Mouse (Mus musculus) lung, embryonic 14.5 days (tissue): ENCODE data around the gene Hoxc10. TPM values are rescaled to one million over a fixed set of nuclear protein-coding genes. Genes with fewer than 3 reads are reported as not detected.
A peak's percentile ranks its signal among the peaks of the same experiment; 100 is the strongest.

Experiments used
- ATAC-seq: fragments of 200-750 bp; cut with Nextera tagmentation; 2 replicates; pipeline ENCODE4 v1.8.0; 2017; ENCODE audit warnings: mild to moderate bottlenecking, moderate TSS enrichment, moderate library complexity; ENCODE audit not compliant: insufficient read depth
- DNase-seq: peaks from one replicate; pipeline ENCODE4 v3.0.0-alpha.2; 2015
- H3K27ac ChIP-seq: fragments of 300-500 bp; sonication (generic); 2 replicates; pipeline ENCODE4 v1.5.1; 2014; ENCODE audit warnings: low read depth, mild to moderate bottlenecking, moderate library complexity
- H3K27me3 ChIP-seq: fragments of 300-500 bp; sonication (generic); 2 replicates; pipeline ENCODE4 v1.6.1; 2014; ENCODE audit warnings: low read length, control low read depth; ENCODE audit not compliant: insufficient read depth
- H3K36me3 ChIP-seq: fragments of 300-500 bp; sonication (generic); 2 replicates; pipeline ENCODE4 v1.6.1; 2014; ENCODE audit warnings: control low read depth; ENCODE audit not compliant: insufficient read depth
- H3K4me1 ChIP-seq: fragments of 300-500 bp; sonication (generic); 2 replicates; pipeline ENCODE4 v1.6.1; 2014; ENCODE audit warnings: antibody characterized with exemption, control low read depth; ENCODE audit not compliant: insufficient read depth
- H3K4me2 ChIP-seq: fragments of 300-500 bp; sonication (generic); 2 replicates; pipeline ENCODE4 v1.6.1; 2014; ENCODE audit warnings: mild to moderate bottlenecking
- H3K4me3 ChIP-seq: fragments of 300-500 bp; sonication (generic); 2 replicates; pipeline ENCODE4 v1.5.1; 2014; ENCODE audit warnings: low read depth, low read length
- H3K9ac ChIP-seq: fragments of 300-500 bp; sonication (generic); 2 replicates; pipeline ENCODE4 v1.6.1; 2014
- H3K9me3 ChIP-seq: fragments of 300-500 bp; sonication (generic); 2 replicates; pipeline ENCODE4 v1.6.1; 2016; ENCODE audit warnings: low read depth, low read length, control low read depth
- CTCF ChIP-seq: IDR thresholded peaks from 2 replicates; pipeline ENCODE4 v1.5.1; 2016; ENCODE audit warnings: antibody characterized with exemption, low read depth
- WGBS: fragments of 180-500 bp; shearing (Covaris S2); extraction: QIAGEN DNeasy Blood & Tissue Kit; methylation state at CpG from one replicate; pipeline ENCODE4 v1.1.7; 2014; 5-methylcytosine and 5-hydroxymethylcytosine counted together
- polyA plus RNA-seq: library from polyadenylated mRNA; unstranded; fragments of >200 nt; fragmentation: Nextera tagmentation; extraction: Ambion mirVana; gene quantifications from 2 replicates; pipeline ENCODE4 v1.2.1, GENCODE M21; 2014

The Hoxc10 gene
- not detected in 2 replicates for polyA plus RNA-seq

DNA sequence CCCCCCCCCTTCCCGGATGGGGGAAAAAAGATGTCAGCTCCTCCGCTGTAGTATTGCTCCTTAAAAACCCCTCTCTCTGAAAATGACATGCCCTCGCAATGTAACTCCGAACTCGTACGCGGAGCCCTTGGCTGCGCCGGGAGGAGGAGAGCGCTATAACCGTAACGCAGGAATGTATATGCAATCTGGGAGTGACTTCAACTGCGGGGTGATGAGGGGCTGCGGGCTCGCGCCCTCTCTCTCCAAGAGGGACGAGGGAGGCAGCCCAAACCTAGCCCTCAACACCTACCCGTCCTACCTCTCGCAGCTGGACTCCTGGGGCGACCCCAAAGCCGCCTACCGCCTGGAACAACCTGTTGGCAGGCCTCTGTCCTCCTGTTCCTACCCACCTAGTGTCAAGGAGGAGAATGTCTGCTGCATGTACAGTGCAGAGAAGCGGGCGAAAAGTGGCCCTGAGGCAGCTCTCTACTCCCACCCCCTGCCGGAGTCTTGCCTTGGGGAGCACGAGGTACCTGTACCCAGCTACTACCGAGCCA lies at the start of gene Hoxc10:
Gene Hoxc10 (plus strand): TSS at position 21 of the 536 bp plus-strand sequence.
- ATAC-seq (peak; percentile 33; the same call in 1 of the 2 replicates), DNase-seq (no peak)
- Histone ChIP-seq H3K4me2 (peak within 1 kb of the TSS; percentile 29; the same call in 1 of the 2 replicates), H3K4me1 (no peaks in the 10 kb centered on the region), H3K27me3 (peaks cover 98% of the 10 kb centered on the region), H3K9me3 (no peaks in the 10 kb centered on the region), H3K27ac (no peak within 1 kb of the TSS), H3K9ac (no peak within 1 kb of the TSS), H3K36me3 (no peaks in the 10 kb centered on the region), H3K4me3 (peak within 1 kb of the TSS; percentile 3; the same call in 1 of the 2 replicates)
- no peak for TF ChIP-seq CTCF
- WGBS, result 3% methylated on average over 27 of the region's 27 CpGs

DNA sequence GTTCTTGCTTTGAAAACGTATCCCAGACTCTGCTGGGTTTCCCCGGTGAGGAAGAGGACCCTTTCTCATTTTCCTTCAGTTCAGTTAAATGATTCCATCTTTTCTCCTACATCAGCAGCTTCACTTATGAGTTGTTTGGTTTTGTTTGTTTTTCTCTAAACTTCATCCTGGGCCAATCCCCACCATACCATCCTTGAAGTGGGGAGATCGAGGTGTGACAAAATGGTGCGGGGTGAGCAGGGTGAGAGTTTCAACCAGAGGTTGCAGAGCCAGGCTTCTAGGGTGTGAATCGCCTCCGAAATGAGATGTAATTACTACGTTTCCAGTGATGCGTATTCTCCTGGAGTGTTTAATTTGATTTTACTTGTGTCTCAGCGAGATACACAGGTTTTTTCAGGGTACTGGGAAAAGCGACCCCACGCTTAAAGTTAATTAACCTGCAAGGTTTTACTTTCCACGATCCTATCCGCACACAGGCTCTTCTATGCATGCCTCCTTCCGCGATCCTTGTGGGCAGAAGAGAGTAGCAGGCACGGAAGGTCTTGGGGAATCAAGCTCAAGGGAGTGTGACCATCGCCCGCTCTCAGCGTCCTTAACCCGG lies 48.5 kb upstream of the Hoxc10 start:
- no peak for TF ChIP-seq CTCF
- Histone ChIP-seq H3K27ac (no peak overlapping the region), H3K9me3 (no peaks in the 10 kb centered on the region), H3K36me3 (no peaks in the 10 kb centered on the region), H3K4me1 (no peaks in the 10 kb centered on the region), H3K4me3 (no peak overlapping the region), H3K4me2 (no peak overlapping the region), H3K9ac (no peak overlapping the region), H3K27me3 (peaks cover 100% of the 10 kb centered on the region)
- DNase-seq (no peak), ATAC-seq (no peak)
- WGBS, result 1% methylated on average over 20 of the region's 20 CpGs

DNA sequence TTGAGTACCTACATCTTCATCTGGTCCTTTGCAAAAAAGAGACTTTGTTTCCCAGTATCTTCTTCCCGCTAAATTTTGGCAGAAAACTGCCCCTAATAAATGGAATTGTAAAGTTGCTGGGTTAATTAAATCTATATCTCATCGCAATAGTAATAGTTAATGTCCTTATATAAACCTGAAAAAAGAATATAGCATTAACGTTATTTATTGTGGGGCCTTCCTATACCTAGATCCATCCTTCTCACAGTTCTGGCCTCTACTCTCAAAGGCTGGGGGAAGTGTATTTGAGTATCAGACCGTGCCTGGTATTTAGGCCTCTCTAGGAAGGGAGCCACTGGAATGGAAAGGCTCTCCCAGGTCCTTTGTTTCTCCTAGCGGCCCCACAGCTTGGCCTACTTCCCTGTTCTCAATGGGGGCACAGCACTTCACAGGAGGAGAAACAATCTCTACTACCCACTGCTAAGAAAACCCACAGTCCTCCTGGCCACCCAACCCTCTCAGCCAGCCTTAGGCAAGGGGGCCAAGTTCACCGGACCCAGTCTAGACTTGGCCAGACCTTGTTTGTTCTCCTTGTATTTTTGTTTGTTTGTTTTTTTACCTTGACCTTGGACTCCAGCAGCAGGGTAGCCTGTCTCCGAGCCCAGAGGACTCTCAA lies 47.9 kb upstream of the Hoxc10 start:
- Histone ChIP-seq H3K4me3 (no peak overlapping the region), H3K4me1 (no peaks in the 10 kb centered on the region), H3K36me3 (no peaks in the 10 kb centered on the region), H3K27ac (no peak overlapping the region), H3K27me3 (peaks cover 100% of the 10 kb centered on the region), H3K9me3 (no peaks in the 10 kb centered on the region), H3K4me2 (no peak overlapping the region), H3K9ac (no peak overlapping the region)
- no peak for DNase-seq
- no peak for ATAC-seq
- 4% methylated on average over 7 of the region's 7 CpGs for WGBS
- TF ChIP-seq CTCF, result no peak

DNA sequence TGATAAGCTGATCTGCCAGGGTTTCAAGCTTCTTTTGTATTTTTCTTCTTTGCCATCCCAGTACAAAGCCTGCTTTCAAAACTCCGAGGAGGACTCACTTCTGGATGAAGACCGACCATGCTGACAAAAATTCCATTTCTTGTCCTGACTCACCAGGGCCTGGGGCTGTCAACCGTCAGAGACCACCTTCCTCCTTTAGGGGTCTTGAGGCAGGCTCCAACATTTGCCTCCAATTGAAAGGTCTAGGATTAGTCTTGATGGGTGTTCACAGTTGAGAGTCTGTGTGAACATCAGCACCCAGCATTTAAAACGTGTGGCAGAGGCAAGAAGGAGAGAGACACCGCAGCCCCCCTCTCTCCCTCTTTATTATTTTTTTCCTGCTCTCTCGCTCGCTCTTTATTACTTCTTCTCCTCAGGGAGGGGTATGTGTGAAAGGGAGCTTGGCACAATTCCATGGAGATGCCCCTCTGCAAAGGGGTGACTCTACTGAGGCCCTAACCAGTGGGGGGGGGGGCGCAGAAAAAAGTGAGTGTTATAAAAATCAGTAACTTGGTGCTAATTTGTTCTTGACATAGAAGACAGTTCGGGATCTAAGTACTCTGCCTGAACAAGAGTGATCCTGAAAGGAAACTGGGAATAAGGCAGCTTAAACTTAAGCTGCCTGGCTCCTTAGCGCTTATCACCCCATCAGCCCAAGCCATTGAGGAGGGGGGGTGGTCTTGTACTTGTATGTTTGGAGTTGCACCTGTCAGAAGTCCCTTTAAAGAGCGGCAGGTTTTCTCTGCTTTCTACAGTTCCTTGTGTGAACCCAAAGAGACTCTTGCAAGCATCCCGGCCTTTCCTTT lies 47.0 kb upstream of the Hoxc10 start:
- TF ChIP-seq CTCF, result no peak
- H3K36me3 ChIP-seq, result no peaks in the 10 kb centered on the region
- H3K9me3 ChIP-seq, result no peaks in the 10 kb centered on the region
- peaks cover 99% of the 10 kb centered on the region for H3K27me3 ChIP-seq
- 6% methylated on average over 12 of the region's 12 CpGs for WGBS
- ATAC-seq (no peak), DNase-seq (no peak)
- H3K4me2 ChIP-seq, result no peak overlapping the region
- H3K27ac ChIP-seq, result no peak overlapping the region
- H3K4me1 ChIP-seq, result no peaks in the 10 kb centered on the region
- H3K4me3 ChIP-seq, result no peak overlapping the region
- H3K9ac ChIP-seq, result no peak overlapping the region

DNA sequence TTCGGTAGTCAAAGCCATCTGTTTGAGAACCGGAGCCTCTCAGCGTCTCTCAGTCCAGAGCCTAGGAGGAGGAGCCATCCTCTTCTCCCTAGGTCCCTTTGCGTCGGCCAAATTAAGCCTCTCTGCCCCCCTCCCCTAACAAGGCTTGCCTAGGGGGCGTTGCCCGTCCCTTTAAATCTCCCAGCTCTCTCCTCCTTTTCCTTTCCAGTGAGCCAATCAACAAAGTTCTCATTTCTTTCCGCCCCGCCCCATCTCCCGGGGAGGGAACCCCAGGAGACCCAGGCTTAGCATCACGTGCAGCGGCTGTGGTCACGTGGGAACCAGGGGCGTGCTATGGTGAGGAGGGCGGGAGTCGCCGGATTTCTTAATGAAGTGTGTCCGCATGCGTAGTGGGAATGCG lies 46.0 kb upstream of the Hoxc10 start:
- under 1% methylated on average over 20 of the region's 20 CpGs for WGBS
- H3K4me1 ChIP-seq, result no peaks in the 10 kb centered on the region
- peak overlapping the region; percentile 13; the same call in 1 of the 2 replicates for H3K4me3 ChIP-seq
- H3K36me3 ChIP-seq, result no peaks in the 10 kb centered on the region
- H3K27me3 ChIP-seq, result peaks cover 99% of the 10 kb centered on the region
- ATAC-seq (peak; percentile 88), DNase-seq (peak; percentile 80)
- peak overlapping the region; percentile 46; the same call in 1 of the 2 replicates for H3K4me2 ChIP-seq
- H3K27ac ChIP-seq, result no peak overlapping the region
- no peak for TF ChIP-seq CTCF
- H3K9ac ChIP-seq, result no peak overlapping the region
- H3K9me3 ChIP-seq, result no peaks in the 10 kb centered on the region

DNA sequence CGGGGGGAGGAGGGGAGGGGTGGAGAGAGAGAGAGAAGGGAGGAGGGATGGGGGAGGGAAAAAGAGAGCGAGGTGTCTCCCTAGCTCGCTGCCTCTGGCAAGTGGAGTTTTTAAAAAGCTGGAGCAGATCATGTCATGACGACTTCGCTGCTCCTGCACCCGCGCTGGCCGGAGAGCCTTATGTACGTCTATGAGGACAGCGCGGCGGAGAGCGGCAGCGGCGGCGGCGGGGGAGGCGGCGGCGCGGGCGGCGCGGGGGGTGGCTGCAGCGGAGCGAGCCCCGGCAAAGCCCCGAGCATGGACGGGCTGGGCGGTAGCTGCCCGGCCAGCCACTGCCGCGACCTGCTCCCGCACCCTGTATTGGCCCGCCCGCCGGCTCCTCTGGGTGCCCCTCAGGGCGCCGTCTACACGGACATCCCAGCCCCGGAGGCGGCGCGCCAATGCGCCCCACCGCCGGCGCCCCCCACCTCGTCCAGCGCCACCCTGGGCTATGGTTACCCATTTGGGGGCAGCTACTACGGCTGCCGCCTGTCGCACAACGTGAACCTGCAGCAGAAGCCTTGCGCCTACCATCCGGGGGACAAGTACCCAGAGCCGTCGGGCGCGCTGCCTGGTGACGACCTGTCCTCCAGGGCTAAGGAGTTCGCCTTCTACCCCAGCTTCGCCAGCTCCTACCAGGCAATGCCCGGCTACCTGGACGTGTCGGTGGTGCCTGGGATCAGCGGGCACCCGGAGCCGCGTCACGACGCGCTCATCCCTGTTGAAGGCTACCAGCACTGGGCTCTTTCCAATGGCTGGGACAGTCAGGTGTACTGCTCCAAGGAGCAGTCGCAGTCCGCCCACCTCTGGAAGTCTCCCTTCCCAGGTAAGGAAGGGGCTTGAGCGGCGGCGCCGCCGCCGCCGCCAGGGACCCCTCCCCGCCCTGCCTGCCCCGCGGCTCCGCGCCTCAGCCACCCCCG lies 45.3 kb upstream of the Hoxc10 start, which contains the start of gene Hoxc13:
Gene Hoxc13 (plus strand): TSS at position 51 of the 959 bp plus-strand sequence.
- WGBS, result 2% methylated on average over 72 of the region's 88 CpGs
- no peaks in the 10 kb centered on the region for H3K9me3 ChIP-seq
- no peak within 1 kb of the TSS for H3K9ac ChIP-seq
- no peak within 1 kb of the TSS for H3K27ac ChIP-seq
- peak within 1 kb of the TSS; percentile 13; the same call in 1 of the 2 replicates for H3K4me3 ChIP-seq
- H3K4me1 ChIP-seq, result no peaks in the 10 kb centered on the region
- H3K27me3 ChIP-seq, result peaks cover 99% of the 10 kb centered on the region
- peak; percentile 36 for ATAC-seq
- peak within 1 kb of the TSS; percentile 46; the same call in 1 of the 2 replicates for H3K4me2 ChIP-seq
- TF ChIP-seq CTCF, result no peak
- H3K36me3 ChIP-seq, result no peaks in the 10 kb centered on the region
- DNase-seq, result peak; percentile 31
